Mouse (Mus musculus) sigmoid colon, adult 10 weeks (tissue): ENCODE results near the gene Sac3d1. TPM values are rescaled to one million over a fixed set of nuclear protein-coding genes. Genes with fewer than 3 reads are reported as not detected.

ENCODE experiments used
- polyA plus RNA-seq: library from polyadenylated mRNA; stranded (reverse); fragments of 350-450 nt; fragmentation: Illumina TruSeq; extraction: RNeasy Lipid Tissue Mini Kit (QIAGEN cat#74804); gene quantifications from one replicate; pipeline ENCODE4 v1.2.3, GENCODE M21; 2014; ENCODE audit warnings: low read depth, low replicate concordance

Sac3d1 gene
- polyA plus RNA-seq = 0.82 TPM

DNA sequence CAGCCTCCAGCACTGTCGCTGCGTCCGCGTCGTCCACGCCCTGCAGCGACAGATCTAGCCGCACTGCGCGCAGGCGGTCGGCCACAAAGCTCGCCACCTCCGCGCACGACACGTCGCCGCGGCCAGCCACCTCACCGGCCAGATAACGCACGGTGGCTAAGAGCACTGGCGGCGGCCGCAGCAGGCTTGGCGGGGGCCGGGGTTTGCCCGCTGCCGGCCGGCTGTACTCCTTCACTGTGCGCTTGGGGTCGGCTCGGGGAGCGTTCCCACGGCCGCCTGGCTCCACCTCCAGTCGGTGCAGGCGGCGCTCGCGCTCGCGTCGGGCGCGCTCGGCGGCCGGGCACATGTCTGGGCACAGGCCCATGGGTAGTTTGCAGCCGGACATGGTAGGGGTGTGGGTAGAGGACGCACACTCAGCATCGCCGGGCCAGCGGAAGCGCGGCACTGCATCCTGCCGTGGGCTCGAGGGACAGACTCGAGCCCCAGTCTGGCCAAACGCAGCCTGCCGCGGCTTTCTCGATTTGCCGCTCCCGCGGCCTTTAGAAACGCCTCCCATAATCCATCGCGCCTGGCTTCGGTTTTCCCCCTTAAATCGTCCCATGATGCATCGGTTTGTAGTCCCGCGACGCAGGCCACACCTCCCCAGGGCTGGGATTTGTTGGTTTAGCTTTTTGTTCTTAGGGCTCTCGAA lies at the start of gene Sac3d1:
Gene Sac3d1, minus strand, starts transcription at position 665 of the 691 bp plus-strand sequence.

DNA sequence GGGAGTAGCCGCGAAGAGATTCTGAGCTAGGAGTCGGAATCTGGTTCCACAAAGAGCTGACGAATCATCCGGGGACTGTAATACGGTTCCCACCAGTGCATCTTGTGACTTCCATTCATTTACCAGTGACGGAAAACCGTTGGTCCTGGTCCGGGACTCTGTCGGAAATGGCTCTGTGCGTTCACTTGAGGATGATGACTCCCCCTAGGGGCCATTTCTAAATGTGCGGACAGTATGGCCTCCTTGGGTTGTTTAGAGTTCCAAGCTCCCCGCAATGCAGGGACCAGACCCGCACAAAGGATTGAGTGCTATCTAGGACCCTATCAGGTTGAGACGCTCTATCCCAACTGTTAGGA lies 22.9 kb upstream of the Sac3d1 start, which contains the start of gene Arl2:
Gene Arl2, minus strand, starts transcription at position 155 of the 356 bp plus-strand sequence.

DNA sequence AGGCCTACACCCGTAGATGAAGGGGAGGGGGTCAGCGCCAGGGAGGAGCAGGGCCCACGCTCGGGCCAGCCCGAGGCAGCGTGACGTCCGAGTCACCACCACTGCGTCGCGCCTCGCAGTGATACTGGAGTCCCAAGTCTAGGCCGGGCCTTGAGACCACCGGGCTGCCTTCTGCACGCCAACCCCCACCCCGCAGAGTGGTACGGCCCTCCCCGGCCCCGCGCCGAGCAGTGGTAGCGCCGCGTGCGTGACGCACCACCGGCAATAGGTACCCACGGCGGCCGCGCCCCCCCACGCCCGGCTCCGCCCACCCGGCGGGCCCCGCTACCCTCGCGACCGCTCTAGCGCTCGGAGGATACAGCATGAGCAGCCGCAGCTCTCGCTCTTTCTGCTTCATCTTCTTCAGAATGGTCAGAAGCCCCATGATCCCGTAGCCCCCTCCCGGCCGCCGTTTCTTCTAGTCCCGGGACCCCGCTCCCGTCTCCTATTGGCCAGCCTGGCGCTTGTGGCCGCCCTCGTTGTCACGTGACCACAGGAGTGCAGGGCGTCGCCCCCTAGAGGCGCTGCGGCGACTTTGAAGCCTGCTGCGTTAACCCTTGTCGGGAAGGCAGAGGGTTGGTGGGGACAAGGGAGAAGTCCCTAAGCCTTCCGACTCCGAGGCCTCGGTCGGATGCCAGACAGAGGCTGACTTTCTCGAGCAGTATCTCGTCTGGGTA lies 22.4 kb upstream of the Sac3d1 start, which contains the start of gene Batf2:
Gene Batf2, plus strand, starts transcription at position 306 of the 716 bp plus-strand sequence.

DNA sequence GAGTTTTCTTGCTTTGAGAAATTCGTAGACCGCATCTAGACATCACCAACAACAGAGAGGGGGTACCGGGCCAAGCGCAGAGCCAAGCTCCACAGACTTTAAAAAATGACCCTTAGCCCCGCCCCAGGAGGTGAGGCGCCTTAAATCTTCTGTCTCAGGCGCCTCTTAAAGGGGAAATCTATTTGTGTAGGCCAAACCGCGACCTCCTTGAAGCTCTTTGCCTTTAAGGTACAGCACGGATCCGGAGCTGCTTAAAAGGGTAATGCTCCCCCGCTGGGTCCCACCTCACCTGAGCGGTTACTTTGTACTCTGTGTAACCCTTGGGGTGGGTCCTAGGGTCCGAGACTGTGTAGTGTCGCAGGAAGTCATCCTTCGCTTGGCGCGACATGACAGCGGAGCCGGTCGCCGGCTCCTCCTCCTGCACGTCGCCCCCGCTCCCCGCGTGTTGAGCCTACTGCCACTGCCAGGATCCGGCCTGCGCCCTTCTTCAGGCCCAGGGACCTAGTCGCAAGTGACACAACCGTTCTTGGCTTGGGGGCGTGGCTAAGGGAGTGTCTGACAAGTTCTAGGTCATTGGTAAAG lies 9.4 kb upstream of the Sac3d1 start, which contains the start of gene Snx15:
Gene Snx15, minus strand, starts transcription at position 545 of the 582 bp plus-strand sequence.

DNA sequence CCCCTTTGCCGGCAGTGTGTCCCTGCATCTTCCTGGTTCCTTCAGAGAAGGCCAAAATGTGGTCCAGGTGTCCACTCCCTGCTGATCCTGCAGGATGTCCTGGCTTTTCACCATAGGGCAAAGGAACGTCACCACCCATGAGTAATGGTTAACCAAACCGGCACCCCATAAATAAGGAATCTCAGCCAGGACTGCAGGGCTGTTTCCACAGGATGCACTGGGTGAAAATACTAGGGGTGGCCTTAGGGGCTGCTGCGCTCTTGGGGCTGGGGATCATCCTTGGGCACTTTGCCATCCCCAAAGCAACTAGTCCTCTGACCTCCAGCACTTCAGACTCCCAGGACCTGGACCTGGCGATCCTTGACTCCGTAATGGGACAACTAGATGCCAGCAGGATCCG lies 12.9 kb downstream of the Sac3d1 start, which contains the start of gene Naaladl1:
Gene Naaladl1, plus strand, starts transcription at position 197 of the 400 bp plus-strand sequence.

DNA sequence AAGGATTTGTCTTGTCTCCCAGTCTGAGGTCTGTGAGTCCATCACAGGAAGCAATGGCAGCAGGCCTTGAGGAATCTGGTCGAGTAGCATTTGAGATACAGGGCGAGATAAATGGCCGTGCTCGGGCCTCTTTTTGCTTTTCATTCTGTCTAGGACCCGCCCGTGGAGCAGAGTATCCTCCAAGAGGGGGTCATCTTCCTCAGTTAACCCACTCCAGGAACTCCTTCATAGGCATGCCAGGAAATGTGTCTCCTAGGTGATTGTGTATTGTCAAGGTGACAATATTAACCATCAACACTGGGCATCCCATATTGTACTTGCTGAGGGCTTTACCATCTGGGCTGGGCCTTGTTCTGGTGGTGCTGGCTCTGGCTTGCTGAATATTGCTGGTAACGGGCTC lies 24.3 kb downstream of the Sac3d1 start, which contains the start of gene AC131692.1:
Gene AC131692.1, plus strand, starts transcription at position 301 of the 400 bp plus-strand sequence.

DNA sequence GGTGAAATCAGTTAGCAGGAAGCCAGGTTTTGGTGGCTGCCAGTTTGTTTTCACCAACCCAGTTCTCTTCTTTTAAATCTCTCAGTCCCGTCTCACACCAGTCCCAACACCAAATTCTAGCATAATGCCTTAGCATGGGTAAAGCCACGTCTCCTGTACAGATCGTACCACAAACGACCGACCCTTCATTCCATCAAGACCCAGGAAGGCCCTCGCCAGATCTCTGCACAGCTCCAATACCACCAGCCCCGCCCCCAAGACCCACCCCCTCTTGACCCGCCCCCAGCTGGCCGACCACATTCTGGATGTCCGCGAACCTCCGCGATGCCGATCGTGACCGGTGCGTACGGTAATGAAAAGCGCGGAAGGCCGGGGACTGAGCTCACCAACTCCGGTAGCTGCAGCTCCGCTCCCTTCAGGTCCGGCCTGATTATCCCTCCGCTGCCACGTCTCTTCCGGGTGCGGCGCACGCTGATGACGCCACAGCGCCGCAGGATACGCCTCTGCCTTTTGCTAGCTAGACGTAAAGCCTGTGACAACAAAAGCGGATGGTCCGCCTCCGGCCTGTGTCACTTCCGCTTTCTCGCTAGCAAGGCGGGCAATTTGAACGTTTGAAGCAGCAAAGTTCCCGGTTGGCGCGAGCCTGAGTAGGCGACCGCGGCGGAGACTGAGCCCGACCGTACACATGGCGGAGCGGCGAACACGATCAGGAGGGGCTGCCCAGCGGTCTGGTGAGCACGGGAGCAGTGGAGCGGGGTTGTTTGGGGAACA lies 33.8 kb downstream of the Sac3d1 start, which contains the start of the genes Zfpl1 and Cdca5:
Gene Zfpl1, minus strand, starts transcription at position 479 of the 771 bp plus-strand sequence.
Gene Cdca5, plus strand, starts transcription at position 506 of the 771 bp plus-strand sequence.

DNA sequence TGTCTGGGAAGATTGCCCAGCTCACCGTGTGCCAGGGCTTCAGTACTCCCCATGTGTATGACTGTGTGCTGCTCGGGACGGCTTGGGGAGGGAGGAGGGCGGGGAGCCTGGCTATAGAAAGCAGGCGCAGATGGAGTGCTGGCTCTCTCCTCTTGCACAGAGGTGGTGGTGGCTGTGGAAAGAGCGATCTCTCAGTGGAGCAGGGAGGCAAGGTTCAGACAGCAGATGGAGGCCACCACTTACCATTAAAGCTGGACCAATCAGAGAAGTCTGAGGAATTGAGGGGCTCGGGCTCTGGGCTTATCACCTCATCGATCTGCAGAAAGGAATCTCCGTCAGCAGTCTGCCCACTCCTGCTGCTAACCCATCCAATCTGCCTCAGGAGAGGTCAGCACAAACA lies 36.3 kb downstream of the Sac3d1 start, which contains the start of gene Gm28374:
Gene Gm28374, minus strand, starts transcription at position 101 of the 400 bp plus-strand sequence.

DNA sequence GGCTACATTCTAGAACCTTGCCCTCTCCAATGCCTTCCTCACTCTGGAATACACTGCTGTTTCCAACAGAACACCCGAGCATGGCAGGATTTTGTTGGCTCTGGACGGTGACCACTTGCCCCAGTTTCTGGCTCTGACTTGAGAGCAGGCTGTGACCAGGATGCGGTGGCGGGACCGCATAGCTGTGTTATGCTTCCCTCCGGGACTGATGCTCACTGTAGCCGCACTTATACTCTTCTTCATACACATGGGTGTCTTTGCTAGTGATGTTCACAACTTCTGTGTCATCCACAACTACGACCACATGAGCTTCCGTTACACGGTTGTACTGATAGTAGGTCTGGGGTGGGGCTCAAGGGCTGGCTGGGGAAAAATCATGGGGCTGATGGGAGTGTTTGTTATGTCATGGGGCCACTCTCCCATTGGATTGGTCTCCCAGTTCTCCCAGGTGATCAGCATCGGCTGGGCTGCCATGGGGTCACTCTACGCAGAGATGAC lies 38.4 kb downstream of the Sac3d1 start, which contains the start of gene Tmem262:
Gene Tmem262, plus strand, starts transcription at position 51 of the 498 bp plus-strand sequence.

DNA sequence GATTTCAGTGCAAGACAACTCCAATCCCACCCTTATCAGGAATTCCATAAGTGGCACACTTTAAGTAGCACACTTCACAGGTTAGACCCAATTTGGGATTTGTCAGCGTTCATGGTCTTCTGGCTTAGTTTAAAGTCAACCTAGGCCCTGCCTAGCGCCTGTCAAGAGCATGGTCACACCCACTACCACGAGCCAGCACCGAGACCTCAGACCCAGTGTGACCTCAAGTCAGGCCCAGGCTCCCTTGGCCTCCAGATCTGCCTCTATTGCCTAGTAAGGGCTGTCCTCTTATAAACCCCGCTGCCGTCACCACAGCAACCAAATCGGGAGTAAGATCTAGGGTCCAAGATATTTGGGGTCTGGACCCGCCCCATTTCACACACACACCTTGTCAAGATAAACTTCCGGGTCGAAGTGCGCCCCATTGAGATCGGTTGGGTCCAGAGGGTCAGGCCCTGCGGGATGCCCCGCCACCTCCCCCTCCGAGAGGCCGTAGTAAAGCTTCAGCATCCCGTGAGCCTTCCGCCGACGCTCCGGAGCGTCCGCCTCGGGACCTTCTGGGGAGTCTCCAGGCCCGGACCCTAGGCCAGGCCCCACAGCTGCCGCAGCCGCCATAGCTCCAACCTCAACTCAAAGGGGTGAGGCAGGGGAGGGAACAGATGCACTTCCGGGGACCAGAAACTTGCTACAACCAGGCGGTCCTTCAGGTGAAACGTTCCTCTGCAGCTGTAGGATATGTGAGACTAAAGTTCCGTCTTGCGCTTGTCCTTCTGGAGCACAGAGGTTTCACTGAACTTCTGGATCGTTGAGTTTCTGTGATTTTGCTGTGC lies 41.7 kb downstream of the Sac3d1 start, which contains the start of gene Vps51:
Gene Vps51, minus strand, starts transcription at position 668 of the 830 bp plus-strand sequence.

DNA sequence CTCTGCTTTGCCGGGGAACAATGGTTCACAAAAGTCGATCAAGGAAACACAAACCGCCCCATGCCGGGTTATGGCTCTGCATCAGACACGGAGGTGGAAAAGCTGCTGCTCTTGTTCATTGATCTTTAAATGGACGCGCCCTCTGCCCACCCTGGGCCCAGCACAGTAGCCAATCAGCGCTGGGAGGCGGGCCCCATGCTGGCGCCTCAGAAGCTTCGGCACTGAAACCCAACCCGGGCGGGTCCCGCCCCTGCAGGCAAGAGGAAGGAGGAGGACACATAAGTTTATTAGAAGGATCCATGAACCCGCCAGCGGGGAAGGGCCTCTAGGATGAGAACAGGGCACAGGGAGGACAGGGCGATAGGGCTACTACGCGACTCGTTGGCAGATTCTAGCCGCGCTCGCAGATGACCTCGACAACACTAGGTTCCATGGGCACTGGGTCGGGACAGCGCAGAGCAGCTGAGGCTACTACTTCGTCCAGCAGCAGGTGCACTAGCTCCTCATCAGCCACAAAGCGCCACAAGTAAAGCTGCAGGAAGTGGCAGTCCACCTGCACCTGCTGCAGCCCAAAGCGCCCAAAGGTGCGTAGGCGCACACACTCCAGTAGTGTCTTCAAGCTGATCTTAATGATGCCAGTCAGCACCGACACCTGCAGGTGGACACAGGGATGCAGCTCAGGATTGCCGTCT lies 50.6 kb downstream of the Sac3d1 start, which contains the start of gene Tm7sf2:
Gene Tm7sf2, minus strand, starts transcription at position 650 of the 692 bp plus-strand sequence.

Other genes starting within 250 kb of the Sac3d1 start
- gene Frmd8, start 243.4 kb downstream of the Sac3d1 start, polyA plus RNA-seq = 4.3 TPM
- 1.0 TPM for gene Slc25a45, start 240.8 kb downstream of the Sac3d1 start, polyA plus RNA-seq
- gene Tigd3, start 224.5 kb downstream of the Sac3d1 start, polyA plus RNA-seq = 0.19 TPM
- 12.7 TPM for gene Dpf2, start 205.6 kb downstream of the Sac3d1 start, polyA plus RNA-seq
- 0.79 TPM for gene Cdc42ep2, start 193.8 kb downstream of the Sac3d1 start, polyA plus RNA-seq
- gene Pola2, start 154.4 kb downstream of the Sac3d1 start, polyA plus RNA-seq = 3.3 TPM
- gene Slc22a20, start 132.5 kb downstream of the Sac3d1 start, polyA plus RNA-seq = not detected
- gene Capn1, start 102.8 kb downstream of the Sac3d1 start, polyA plus RNA-seq = 2.7 TPM
- gene Syvn1, start 72.1 kb downstream of the Sac3d1 start, polyA plus RNA-seq = 1.1 TPM
- gene Mrpl49, start 60.9 kb downstream of the Sac3d1 start, polyA plus RNA-seq = 24.2 TPM
- 18.5 TPM for gene Fau, start 60.8 kb downstream of the Sac3d1 start, polyA plus RNA-seq
- not detected for gene Znhit2, start 57.5 kb downstream of the Sac3d1 start, polyA plus RNA-seq
- gene Tm7sf2, start 50.3 kb downstream of the Sac3d1 start, polyA plus RNA-seq = 3.7 TPM
- gene Vps51, start 41.4 kb downstream of the Sac3d1 start, polyA plus RNA-seq = 13.1 TPM
- not detected for gene Tmem262, start 38.6 kb downstream of the Sac3d1 start, polyA plus RNA-seq
- not detected for gene Gm28374, start 36.4 kb downstream of the Sac3d1 start, polyA plus RNA-seq
- gene Zfpl1, start 33.7 kb downstream of the Sac3d1 start, polyA plus RNA-seq = 0.69 TPM
- 3.0 TPM for gene Cdca5, start 33.7 kb downstream of the Sac3d1 start, polyA plus RNA-seq
- not detected for gene AC131692.1, start 24.2 kb downstream of the Sac3d1 start, polyA plus RNA-seq
- 1.5 TPM for gene Naaladl1, start 12.9 kb downstream of the Sac3d1 start, polyA plus RNA-seq
- 6.2 TPM for gene Snx15, start 9.7 kb upstream of the Sac3d1 start, polyA plus RNA-seq
- 1.2 TPM for gene Batf2, start 22.3 kb upstream of the Sac3d1 start, polyA plus RNA-seq
- 3.0 TPM for gene Arl2, start 22.9 kb upstream of the Sac3d1 start, polyA plus RNA-seq
- not detected for gene Majin, start 65.7 kb upstream of the Sac3d1 start, polyA plus RNA-seq
- gene Gpha2, start 107.7 kb upstream of the Sac3d1 start, polyA plus RNA-seq = not detected
- gene Ppp2r5b, start 117.2 kb upstream of the Sac3d1 start, polyA plus RNA-seq = 0.50 TPM
- 0.32 TPM for gene Atg2a, start 123.0 kb upstream of the Sac3d1 start, polyA plus RNA-seq
- 8.5 TPM for gene Ehd1, start 158.1 kb upstream of the Sac3d1 start, polyA plus RNA-seq
- gene Cdc42bpg, start 187.8 kb upstream of the Sac3d1 start, polyA plus RNA-seq = 7.5 TPM
- 4.4 TPM for gene Men1, start 216.3 kb upstream of the Sac3d1 start, polyA plus RNA-seq
- gene Map4k2, start 222.5 kb upstream of the Sac3d1 start, polyA plus RNA-seq = 6.6 TPM
- 156 TPM for gene Sf1, start 245.0 kb upstream of the Sac3d1 start, polyA plus RNA-seq